Mouse (Mus musculus): Measurements from ENCODE around the gene Cttn. TPM values are rescaled to one million over a fixed set of nuclear protein-coding genes. Genes with fewer than 3 reads are reported as not detected.

Cttn gene
- polyA plus RNA-seq, 1 experiment from 2014 or later, result 189 TPM

- Histone ChIP-seq H3K9me3 (ENCODE audit: control insufficient read depth, low read length) (no peaks in the 10 kb centered on the region; the same call in 1 of the 2 replicates), H3K27ac (ENCODE audit: low read length) (no peak overlapping the region), H3K4me3 (replicated peaks; ENCODE audit: low read length) (no peak overlapping the region), H3K36me3 (ENCODE audit: control insufficient read depth, insufficient read depth) (no peaks in the 10 kb centered on the region), H3K4me1 (replicated peaks; ENCODE audit: control insufficient read depth, insufficient read depth, low read length) (no peaks in the 10 kb centered on the region), H3K4me2 (ENCODE audit: low read length) (no peak overlapping the region), H3K9ac (replicated peaks; ENCODE audit: low read depth, low read length) (no peak overlapping the region), H3K27me3 (replicated peaks; ENCODE audit: control insufficient read depth, insufficient read depth, low read length) (no peaks in the 10 kb centered on the region)
- no peak for ATAC-seq
- 90% methylated on average over 6 of the region's 6 CpGs for WGBS
Measured at GRCm38 (mm10) chr7:144387537-144387936, 83.3 kb downstream of the Cttn start.

Other genes with a start within 250 kb of the Cttn start
- gene Ppfia1, start 82.7 kb upstream of the Cttn start, polyA plus RNA-seq (2015; fragmentation: Nextera tagmentation; extraction: Ambion mirVana), result 30.4 and 34.6 TPM in 2 replicates
- 5.2 and 5.8 TPM in 2 replicates for gene Fadd, start 111.5 kb upstream of the Cttn start, polyA plus RNA-seq (2015; fragmentation: Nextera tagmentation; extraction: Ambion mirVana)

Measured in forebrain, embryonic 16.5 days (tissue).